Mouse (Mus musculus) left cerebral cortex, postnatal 4 days (tissue): Measurements from ENCODE around the gene Slc16a3. TPM values are rescaled to one million over a fixed set of nuclear protein-coding genes. Genes with fewer than 3 reads are reported as not detected.

Experiments
- DNase-seq: peaks from one replicate; pipeline ENCODE4 v3.0.0-alpha.2; 2022
- intact Hi-C: fragments of 180-260 bp; cut with DNase I; formaldehyde crosslinking; loops from one replicate; pipeline ENCODE4 v1.15.1; 2025
- total RNA-seq, 2 experiments: library from RNA; stranded (reverse); gene quantifications; 2 replicates each; pipeline ENCODE4 v1.2.3; 2021

The Slc16a3 gene
- total RNA-seq, 2 experiments from 2014 or later: 1.4 to 3.6 TPM

GRCm38 (mm10) chr11:121010044-121010755, 61.9 kb downstream of the Slc16a3 start:
- DNase-seq: no peak
- intact Hi-C loops: no loop called here

Other genes starting within 250 kb of the Slc16a3 start
- 10 to 100 TPM; 31.2 to 35.1 TPM for gene Cenpx, start 234.7 kb upstream of the Slc16a3 start, total RNA-seq
- 10 to 100 TPM; 76.4 to 78.9 TPM for gene Lrrc45, start 234.6 kb upstream of the Slc16a3 start, total RNA-seq
- 100 to 1,000 TPM; 505 to 551 TPM for gene Rac3, start 227.0 kb upstream of the Slc16a3 start, total RNA-seq
- 1 to 10 TPM; 2.5 to 3.2 TPM for gene Dcxr, start 221.2 kb upstream of the Slc16a3 start, total RNA-seq
- 1 to 10 TPM; 2.9 to 3.0 TPM for gene Cbr2, start 216.4 kb upstream of the Slc16a3 start, total RNA-seq
- 10 to 100 TPM; 29.6 to 85.6 TPM for gene Hmga1b, start 185.7 kb upstream of the Slc16a3 start, total RNA-seq
- 10 to 100 TPM; 82.1 to 87.1 TPM for gene Rfng, start 164.3 kb upstream of the Slc16a3 start, total RNA-seq
- gene Gps1, start 164.2 kb upstream of the Slc16a3 start, total RNA-seq: 100 to 1,000 TPM; 142 to 154 TPM
- gene Dus1l, start 152.1 kb upstream of the Slc16a3 start, total RNA-seq: 10 to 100 TPM; 40.2 to 45.5 TPM
- gene Fasn, start 123.9 kb upstream of the Slc16a3 start, total RNA-seq: 100 to 1,000 TPM; 448 to 457 TPM
- 10 to 100 TPM; 11.7 to 13.7 TPM for gene Ccdc57, start 15.6 kb upstream of the Slc16a3 start, total RNA-seq
- gene Csnk1d, start 42.9 kb downstream of the Slc16a3 start, total RNA-seq: 100 to 1,000 TPM; 137 to 141 TPM
- gene Cd7, start 90.9 kb downstream of the Slc16a3 start, total RNA-seq: not detected
- gene Sectm1b, start 115.1 kb downstream of the Slc16a3 start, total RNA-seq: not detected
- gene Sectm1a, start 132.7 kb downstream of the Slc16a3 start, total RNA-seq: under 1 TPM in 1 of 2 experiments, not detected in 1; 0.30 TPM
- not detected for gene Tex19.2, start 170.2 kb downstream of the Slc16a3 start, total RNA-seq
- gene Tex19.1, start 197.7 kb downstream of the Slc16a3 start, total RNA-seq: not detected
- gene Uts2r, start 211.8 kb downstream of the Slc16a3 start, total RNA-seq: not detected